Mouse (Mus musculus): ENCODE results near the gene Cpeb2. TPM values are rescaled to one million over a fixed set of nuclear protein-coding genes. Genes with fewer than 3 reads are reported as not detected.

Gene Cpeb2
- total RNA-seq (2021) (10 to 100 TPM; 20.7 to 53.9 TPM), polyA plus RNA-seq (2012; rRNA removed) (24.8 and 48.0 TPM in 2 replicates)
- long read RNA-seq, full-length matches to known transcripts = 1 of 3 reads
- long read RNA-seq, partial matches to known transcripts = 0 of 3 reads
- long read RNA-seq, other reads (novel, unspliced or antisense) = 2 of 3 reads

DNA sequence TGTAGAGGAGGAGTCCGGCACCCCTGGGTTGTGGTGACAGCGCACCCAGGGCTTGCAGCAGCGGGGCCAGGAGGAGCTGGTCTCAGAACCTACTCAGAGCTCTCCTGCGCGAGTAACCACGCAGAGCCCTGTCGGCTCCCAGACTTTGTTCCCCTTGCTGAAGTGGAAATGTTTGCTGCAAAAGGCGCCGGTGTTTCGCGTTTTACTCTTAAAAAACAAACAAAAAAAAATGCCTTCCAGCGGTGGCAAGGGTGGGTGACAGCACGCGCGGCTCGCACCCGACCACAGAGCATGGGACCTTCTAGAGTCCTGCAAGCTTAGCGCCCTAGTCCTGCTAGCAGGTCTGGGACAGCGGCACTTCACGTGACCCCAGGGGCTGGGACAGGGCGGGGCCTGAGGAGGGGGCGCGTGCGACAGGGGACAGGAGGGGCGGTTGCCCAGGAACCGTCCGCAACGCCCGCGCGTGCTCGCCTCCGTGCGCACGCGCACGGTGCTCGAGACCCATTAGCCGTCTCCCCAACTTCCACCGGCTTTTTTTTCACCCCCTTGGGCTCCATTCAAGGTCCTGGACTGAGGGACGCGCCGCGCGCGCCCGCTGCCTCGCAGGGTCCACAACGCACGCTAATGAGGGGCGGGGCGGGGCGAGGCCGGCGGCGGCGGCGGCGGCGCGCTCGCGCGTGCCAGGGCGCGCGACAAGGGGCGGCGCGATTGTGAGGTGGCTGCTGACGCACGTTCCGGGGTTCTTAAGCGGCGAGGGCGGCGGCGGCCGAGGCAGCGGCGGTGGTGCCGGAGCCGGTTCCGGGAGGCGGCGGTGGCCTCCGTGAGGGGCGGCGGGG is at the start of gene Cpeb2:
TSS of gene Cpeb2 (plus strand) at position 691 of the 836 bp plus-strand sequence.
- peak; percentile 99 for DNase-seq

DNA sequence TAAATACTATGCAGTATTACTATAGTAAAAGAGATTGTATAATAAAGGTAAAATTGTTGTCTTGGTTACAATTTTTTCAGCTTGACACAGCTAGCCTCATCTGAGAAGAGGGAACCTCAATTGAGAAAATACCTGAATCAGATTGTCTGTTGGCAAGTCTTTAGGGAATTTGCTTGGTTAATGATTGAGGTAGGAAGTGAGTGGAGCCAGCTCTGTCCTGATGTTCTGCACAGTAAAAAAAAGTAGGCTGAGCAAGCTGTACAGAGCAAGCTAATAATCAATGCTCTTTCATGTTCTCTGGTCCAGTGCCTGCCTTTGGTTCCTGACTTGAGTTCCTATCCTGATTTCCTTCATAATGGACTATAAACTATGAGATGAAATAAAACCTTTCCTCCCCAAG is 49.4 kb upstream of the Cpeb2 start:
- no peak for DNase-seq

DNA sequence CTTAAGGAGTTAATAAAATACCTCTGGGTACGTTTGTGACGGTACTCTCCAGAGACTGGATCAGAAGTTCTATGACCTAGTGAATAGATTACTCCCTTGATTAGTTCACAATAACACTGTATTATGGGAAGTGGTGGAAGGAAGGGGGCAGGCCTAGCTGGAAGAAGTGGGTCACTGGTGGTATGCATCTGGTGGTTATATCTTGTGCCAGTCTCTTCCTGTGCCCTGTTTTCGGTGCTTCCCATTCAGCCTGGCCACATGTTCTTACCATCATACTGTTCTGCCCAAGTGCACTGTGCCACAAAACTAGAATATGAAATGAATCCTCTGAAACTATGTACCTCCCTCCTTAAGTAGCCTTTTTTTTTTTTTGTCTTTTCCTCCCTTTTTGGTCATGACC is 48.1 kb upstream of the Cpeb2 start:
- no peak for DNase-seq

DNA sequence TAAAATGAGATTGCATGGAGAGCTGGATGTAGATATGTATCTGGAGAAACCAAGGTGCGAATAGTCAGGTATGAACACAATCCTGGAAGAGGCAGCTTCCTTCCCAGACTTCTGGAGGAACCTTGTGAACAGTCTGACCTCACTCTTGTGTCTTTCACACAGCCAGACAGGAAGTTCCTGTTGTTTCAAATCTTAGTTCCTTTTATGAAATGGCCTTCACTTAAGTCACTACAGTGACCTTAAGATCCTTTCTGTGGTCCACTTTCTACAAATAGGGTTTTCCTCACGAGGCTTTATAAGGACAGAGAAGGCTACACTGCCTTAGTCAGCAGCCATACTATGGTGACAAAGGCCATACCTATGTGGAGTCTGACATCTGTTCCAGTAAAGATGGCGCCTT is 47.5 kb upstream of the Cpeb2 start:
- DNase-seq = no peak

DNA sequence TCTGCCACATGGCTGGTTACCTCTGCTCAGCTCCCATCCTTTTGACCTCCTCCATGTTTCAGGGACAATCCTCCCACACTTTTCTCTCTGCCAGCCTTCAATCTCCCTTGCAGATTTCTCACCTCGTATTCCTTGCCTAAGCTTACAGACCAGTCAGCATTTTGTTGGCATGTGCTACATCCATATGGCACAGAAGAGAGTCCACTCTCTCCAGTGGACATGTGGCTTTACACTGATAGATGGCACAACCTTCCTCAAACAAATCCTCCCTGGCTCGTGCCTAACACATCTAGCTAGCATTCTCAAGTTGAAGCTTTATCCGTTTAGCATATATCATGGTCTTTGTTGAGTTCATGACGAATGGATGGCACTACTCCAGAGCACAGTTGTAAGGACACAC is 32.3 kb upstream of the Cpeb2 start:
- no peak for DNase-seq

GRCm38 (mm10) chr5:43206495-43207053 is 26.4 kb upstream of the Cpeb2 start:
- DNase-seq = no peak

DNA sequence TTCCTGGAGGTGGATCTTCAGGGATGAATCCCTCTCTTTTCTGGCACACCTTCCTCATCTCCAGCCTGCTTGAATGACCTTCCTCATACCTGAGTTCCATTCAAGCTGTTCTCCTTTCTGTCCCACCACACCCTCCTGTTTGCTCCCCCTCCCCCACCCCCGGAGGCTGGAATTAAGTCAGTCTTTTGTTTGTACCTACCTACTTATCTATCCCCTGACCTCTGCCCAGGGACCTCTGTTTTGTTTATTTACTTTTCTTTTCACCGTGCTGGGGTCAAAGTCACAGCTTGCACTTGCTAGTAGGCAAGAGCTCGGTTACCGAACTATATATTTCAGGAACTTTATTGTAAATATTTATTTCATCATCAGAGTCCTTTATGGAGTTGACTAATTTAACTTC is 15.5 kb upstream of the Cpeb2 start:
- no peak for DNase-seq

DNA sequence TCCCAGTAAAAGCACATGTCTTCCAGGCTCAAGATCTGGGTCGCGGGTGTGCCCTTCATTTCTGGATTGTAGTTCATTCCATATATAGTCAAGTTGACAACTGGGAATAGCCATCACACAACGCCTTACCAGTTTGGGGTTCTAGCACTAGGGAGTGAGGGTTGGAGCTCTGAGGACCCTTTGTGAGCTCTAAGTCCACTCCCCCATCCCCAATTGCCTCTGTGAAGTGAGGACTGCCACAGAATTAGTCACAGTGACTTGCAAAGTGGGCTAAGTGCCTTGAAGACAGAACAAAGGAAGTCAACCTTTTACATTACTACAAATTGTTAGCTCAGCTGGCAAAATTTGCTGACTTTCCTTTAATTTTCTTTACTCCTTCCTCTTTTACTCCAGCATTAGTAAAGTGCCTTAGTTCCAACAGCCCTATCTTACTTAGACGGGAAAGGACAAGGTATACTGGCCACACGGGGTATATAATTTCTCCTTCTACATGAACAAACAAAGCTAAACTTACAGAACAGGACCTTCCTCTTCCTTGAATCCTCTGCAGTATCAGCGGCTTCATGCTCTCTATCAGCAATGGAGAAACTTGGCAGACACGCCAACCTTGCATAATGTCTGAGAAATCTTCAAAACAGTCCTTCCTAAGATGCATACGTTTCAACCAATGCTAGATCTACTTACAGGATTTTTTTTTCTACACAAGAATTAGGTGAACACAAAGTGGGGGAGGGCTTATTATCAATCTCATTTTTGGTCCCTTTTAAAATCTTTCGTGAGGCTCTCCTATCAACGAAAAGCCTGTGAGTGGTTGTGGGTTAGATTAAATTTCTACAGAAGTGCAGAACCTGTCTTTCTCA is 14.8 kb upstream of the Cpeb2 start:
- DNase-seq = no peak

DNA sequence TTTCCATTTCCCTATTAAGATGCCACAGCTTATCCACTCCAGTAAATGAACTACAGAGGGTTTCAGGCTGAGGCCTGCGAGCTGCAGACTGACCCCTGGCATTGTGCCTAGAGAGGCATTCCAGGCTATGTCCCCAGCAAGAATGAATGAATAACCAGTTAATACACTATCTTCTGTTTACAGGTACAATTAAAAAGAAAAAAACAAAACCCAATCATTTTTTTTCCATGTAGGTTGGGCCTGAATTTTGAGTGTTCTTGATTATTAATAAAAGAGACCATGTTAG is 14.2 kb upstream of the Cpeb2 start:
- DNase-seq = no peak

DNA sequence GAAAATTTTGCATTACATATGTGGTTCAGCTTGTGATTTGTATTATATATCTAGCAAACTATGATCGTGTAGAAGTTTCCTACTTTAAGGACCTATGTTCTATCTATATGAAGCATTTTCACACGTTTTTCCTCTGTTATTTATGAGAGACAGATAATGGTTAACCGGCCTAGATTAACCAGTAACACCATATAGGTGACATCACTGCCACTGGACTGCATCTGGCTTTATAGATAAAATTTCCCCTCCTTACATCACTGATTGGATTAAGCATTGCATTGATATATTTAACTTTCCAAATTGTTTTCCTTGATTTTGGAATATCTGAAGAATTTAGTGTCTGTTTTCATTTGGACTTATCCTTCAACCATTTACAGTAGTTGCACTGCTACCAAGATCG is 9.6 kb upstream of the Cpeb2 start:
- no peak for DNase-seq

DNA sequence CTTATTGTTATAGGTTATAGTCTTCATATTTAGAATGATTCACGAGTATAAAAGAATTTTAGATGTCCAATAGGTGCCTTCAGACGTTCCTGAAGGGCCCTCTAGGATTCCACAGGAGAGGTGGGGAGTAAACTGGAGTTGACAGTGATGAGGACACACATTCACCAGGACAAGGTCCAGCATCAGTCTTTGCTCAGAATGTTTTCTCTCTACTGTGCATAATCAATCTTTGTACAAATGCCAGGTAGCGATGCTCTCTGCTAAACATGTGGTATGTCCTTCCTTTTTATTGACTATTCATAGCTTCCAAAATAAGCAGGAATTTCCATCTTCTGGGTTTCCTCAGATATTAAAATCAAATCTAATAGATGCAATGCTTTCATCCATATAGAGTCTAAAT is 8.7 kb upstream of the Cpeb2 start:
- no peak for DNase-seq

DNA sequence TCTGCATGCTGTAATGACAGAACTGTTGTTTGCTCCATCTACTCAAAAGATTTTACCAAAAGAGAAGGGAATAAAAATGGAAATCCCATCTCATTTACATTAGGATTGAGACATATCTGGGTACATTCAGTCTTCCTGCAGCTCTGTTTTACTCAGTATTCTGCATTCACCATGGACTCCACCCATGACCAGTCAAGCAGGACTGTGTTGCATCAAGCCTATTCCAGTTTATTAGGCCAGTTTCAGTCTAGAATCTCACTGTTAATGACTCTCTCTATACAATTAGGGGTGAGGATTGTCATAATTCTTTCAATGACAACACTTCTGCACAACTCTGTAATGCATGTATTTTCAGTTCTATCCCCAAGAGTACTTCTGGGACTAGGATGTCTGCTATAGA is 6.8 kb upstream of the Cpeb2 start:
- no peak for DNase-seq

DNA sequence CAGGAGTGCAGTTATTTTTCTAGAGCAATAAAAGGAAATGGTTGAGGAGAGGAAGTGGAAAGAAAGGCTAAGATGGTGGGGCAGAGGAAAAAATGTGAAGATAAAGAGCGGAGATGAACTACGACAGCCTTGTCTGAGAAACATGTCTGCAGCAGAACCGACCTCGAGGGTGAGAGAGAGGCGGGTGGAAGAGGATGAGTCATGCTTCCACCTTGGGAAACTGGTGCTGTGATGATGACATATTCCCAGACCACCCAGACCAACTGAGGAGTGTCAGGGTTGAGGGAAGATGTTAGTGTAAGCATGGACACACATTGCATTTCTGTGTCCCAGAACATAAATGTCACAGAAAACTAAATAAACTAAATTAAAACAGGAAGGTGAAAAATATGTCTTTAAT is 5.4 kb upstream of the Cpeb2 start:
- peak; percentile 70 for DNase-seq

DNA sequence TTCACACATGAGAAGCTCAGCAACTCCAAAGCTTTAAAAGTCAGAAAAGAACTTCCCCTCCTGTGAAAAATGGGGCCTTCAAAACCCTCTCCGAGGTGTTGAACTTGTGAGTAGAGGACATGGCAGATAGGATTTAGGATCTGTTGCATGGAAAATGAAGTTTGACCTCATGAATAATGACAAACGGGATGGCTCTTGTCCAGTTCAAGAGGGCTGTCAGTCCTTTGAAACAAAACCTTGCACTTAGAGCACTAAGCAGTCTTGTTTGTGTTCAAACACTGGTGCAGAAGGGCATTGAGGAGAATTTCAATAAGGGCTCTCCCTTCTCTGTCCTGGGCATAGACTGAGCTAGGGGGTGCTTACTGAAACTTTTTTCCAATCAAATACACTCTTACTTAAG is 1.9 kb upstream of the Cpeb2 start:
- no peak for DNase-seq

DNA sequence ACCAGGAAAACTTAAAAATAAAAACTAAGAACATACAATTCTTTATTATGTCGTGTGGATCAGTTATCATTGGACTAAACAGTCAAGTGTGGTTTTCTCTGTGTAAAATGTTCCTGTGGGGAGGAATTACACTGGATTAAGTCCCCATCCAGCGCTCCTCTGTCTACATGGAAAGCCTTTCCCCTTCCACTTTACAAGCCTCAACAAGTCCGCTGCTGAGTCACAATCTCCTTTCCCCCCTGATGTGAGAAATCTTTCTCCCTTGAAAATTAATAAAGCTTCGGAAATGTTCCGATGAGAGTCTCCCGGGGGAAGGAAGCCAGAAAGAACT is 856 bp upstream of the Cpeb2 start:
- no peak for DNase-seq

DNA sequence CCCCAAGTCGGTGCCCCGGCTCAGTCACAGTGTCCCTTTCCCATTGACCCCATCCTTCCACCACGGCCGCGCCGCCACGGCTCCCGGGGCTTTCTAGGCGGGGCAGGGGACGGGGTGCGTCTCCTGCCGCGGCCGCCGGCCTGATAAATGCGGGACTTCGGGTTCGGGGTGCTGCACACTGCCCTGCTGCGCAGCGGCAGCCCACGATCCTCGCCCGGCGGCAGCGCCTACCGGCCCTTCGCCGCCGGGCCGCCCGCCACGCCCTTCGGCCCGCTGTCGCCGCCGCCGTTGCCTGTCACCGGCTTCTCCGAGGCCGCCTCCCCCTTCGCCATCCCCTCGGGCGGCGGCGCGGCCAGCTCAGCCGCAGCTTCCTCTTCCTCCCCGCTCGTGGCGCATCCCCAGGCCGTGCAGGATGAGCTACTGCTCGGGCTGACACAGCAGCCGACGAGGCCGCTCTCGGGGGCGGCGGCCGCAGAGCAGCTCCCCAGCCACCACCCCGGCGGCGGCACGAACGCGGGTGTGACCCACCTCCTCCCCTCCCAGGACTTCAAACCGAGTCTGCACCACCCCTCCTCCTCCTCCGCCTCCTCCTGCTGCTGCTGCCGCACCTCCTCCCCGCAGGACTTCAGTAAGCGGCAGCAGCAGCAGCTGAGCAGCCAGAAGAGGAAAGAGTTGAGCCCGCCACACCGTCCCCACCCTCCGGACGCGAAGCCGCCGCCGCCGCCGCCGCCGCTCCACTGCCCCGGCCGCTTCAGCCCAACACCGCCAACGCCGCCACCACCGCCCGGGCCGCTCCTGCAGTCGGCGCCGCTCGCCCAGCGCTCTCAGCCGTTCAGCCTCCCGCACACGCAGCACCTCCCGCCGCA is 579 bp downstream of the Cpeb2 start:
- peak; percentile 96 for DNase-seq

GRCm38 (mm10) chr5:43234321-43235185 is 1.6 kb downstream of the Cpeb2 start:
- DNase-seq = peak; percentile 68

DNA sequence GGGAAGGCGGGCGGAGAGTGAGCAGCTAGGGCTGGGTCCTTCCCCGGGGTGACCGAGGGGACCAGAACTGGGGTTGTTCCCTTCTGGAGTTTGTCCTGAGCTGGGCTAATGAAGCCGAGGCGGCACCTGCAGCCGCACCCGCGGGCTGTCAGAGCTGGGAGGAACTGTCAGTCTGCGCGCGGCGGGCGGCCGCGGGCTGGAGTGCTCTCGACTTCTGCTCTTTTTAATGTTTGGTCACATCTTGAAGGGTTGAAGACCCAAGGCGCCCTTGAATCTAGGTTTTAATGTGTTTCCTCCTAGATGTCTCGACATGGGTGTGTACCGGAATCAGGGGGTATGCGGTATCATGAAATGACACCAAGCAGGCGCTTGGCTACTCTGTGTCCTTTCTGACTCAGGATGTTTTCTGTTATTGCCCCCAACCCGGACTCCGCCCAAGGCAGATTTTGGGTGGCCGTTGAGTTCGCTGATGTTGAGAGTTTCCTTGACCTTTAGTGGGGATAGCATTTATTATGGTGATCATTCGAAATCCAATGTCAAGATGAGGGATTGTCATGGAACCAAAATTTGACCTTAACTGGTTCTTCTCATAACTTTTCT is 2.3 kb downstream of the Cpeb2 start:
- peak; percentile 88 for DNase-seq

DNA sequence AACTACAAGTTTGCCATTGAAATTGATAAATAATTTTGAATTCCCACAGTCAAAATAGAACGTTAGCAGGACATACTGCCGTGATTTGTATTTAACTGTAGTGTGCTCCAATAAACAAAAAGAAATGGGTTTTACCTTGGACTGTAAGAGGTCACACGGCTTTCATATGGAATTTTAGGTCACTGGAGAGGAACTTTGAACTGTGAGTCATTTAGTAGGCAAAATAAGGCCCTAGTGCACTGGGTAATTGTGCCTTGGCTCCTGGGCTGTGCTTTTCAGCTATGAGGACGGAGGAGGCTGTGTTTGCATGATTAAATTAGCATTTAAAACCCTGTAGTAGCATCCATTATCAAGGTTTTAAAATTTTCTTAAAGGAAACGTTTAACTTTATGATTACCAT is 3.0 kb downstream of the Cpeb2 start:
- no peak for DNase-seq

- DNase-seq = no peak
These were observed 3.5 kb downstream of the Cpeb2 start for GRCm38 (mm10) chr5:43236476-43236875.

DNA sequence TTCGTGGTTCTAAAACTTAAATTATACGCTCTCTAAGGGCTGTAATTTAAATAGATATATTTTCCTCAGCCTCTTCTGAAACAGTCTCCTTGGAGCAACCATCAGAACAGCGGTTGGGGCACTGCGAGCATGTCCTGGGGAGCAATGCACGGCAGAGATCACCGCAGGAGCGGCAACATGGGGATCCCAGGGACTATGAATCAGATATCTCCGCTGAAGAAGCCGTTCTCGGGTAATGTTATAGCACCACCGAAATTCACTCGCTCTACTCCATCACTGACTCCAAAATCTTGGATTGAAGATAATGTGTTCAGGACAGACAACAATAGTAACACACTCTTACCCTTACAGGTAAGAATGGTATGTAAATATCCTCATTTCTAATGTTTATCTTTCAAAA is 4.3 kb downstream of the Cpeb2 start:
- DNase-seq = no peak
